In genomic region chr14:25554781-25555180, GRCm38 (mm10) we compare ENCODE assay signal across 9 mouse cellular contexts.
DNase-seq lines count a peak whose midpoint lies in the region; ATAC-seq and TF ChIP-seq lines count a peak whose summit lies in the region.
"Had no signal": no experiment of that assay in that cellular context is flagged by ENCODE, and none has a peak within 500 bp of the region (broad histone marks: within the 10 kb centered on the region; RNA-seq: fewer than 3 reads in every experiment).

No protein-coding gene starts in this region.

- no peak overlapping the region for H3K4me3 ChIP-seq in kidney, postnatal 0 days (replicated peaks; ENCODE audit: low read depth, low read length)
- H3K4me3 ChIP-seq in limb, embryonic 11.5 days (ENCODE audit: low read depth, low read length), result no peak overlapping the region

- ATAC-seq in kidney, postnatal 0 days (replicated peaks; ENCODE audit: low FRiP score, low read depth), result peak; percentile 18; the same call in 1 of the 2 replicates
- peak; percentile 27; the same call in 1 of the 2 replicates for ATAC-seq in limb, embryonic 11.5 days (ENCODE audit: insufficient number of reproducible peaks, low FRiP score, low TSS enrichment, low read depth)

- peak; percentile 77 to 86 for DNase-seq in adrenal gland, adult (ENCODE audit: inconsistent age in 2 of 2, low spot score in 1 of 2)
- DNase-seq in adrenal gland, adult 18-20 months (ENCODE audit: low spot score in 2 of 2), result no peak
- DNase-seq in kidney, postnatal 0 days (ENCODE audit: low spot score), result no peak
- DNase-seq in kidney, postnatal 36 days, result no peak
- no peak for DNase-seq in limb, embryonic 11.5 days (ENCODE audit: low spot score)
- peak; percentile 67 for DNase-seq in retina, postnatal 1 day
- no peak for DNase-seq in right cerebral cortex, postnatal 25 days
- no peak for DNase-seq in right cerebral cortex, adult 2 months (ENCODE audit: low spot score in 2 of 2)
- DNase-seq: lung, adult 2 months had no signal

- H3K27me3 ChIP-seq in kidney, postnatal 0 days (ENCODE audit: insufficient read depth, low read length), result no peaks in the 10 kb centered on the region
- H3K27me3 ChIP-seq in limb, embryonic 11.5 days (ENCODE audit: control insufficient read depth, insufficient read depth, low read length), result no peaks in the 10 kb centered on the region

- WGBS in kidney, postnatal 0 days, result 28% methylated on average over 8 of the region's 8 CpGs
- WGBS in limb, embryonic 11.5 days, result 12% methylated on average over 8 of the region's 8 CpGs

- H3K36me3 ChIP-seq in kidney, postnatal 0 days (ENCODE audit: insufficient read depth, low read length), result 0 out of 2 replicates have a peak, but pooled peaks cover 4% of the 10 kb centered on the region
- peaks cover 2% of the 10 kb centered on the region; the same call in 1 of the 2 replicates for H3K36me3 ChIP-seq in limb, embryonic 11.5 days (ENCODE audit: control insufficient read depth, insufficient read depth, low read length)

- H3K9ac ChIP-seq in kidney, postnatal 0 days (ENCODE audit: low read depth, low read length), result no peak overlapping the region
- 0 out of 2 replicates have a peak overlapping the region, but pooled peaks have one; percentile 7 for H3K9ac ChIP-seq in limb, embryonic 11.5 days (ENCODE audit: low read length)

- H3K4me1 ChIP-seq in kidney, postnatal 0 days (replicated peaks; ENCODE audit: insufficient read depth, low read length), result peaks cover 49% of the 10 kb centered on the region
- H3K4me1 ChIP-seq in limb, embryonic 11.5 days (ENCODE audit: control insufficient read depth, insufficient read depth, low read length), result peaks cover 53% of the 10 kb centered on the region

- H3K27ac ChIP-seq in kidney, postnatal 0 days, result peak overlapping the region; percentile 75; the same call in 1 of the 2 replicates
- peak overlapping the region; percentile 77; the same call in 1 of the 2 replicates for H3K27ac ChIP-seq in limb, embryonic 11.5 days (replicated peaks; ENCODE audit: low read depth, low read length)

- no peaks in the 10 kb centered on the region for H3K9me3 ChIP-seq in kidney, postnatal 0 days (replicated peaks; ENCODE audit: low read length)
- H3K9me3 ChIP-seq in limb, embryonic 11.5 days (ENCODE audit: control insufficient read depth, low read length), result no peaks in the 10 kb centered on the region

- no peak for TF ChIP-seq CTCF in kidney, postnatal 0 days (IDR thresholded peaks at IDR 0.05; ENCODE audit: low read depth)

- no peak overlapping the region for H3K4me2 ChIP-seq in kidney, postnatal 0 days (ENCODE audit: low read length)
- peak overlapping the region; percentile 32; the same call in 1 of the 2 replicates for H3K4me2 ChIP-seq in limb, embryonic 11.5 days (ENCODE audit: low read depth, severe bottlenecking)

Comparison
In these comparisons a context has a peak if more than half of its experiments do, and no peak if none do; other contexts are left out.
1. DNase-seq: peak in adrenal gland, adult (2 of 2) and retina, postnatal 1 day (single experiment); none in adrenal gland, adult 18-20 months (0 of 2), kidney, postnatal 0 days (single experiment), kidney, postnatal 36 days (0 of 2), limb, embryonic 11.5 days (single experiment), right cerebral cortex, postnatal 25 days (single experiment) and right cerebral cortex, adult 2 months (0 of 2).